Mouse (Mus musculus): ENCODE results near the gene Nol10.
A peak's percentile ranks its signal among the peaks of the same experiment; 100 is the strongest.

Gene Nol10

GRCm38 (mm10) chr12:17360650-17361049, 12.4 kb downstream of the Nol10 start:
- no peak for DNase-seq (ENCODE audit: extremely low read depth, insufficient read length, low spot score)

- no peak for DNase-seq (ENCODE audit: extremely low read depth, insufficient read length, low spot score)
Measured at GRCm38 (mm10) chr12:17362316-17362715, 14.1 kb downstream of the Nol10 start.

- peak; percentile 22 for DNase-seq (ENCODE audit: extremely low read depth, insufficient read length, low spot score)
Measured at GRCm38 (mm10) chr12:17366981-17367380, 18.7 kb downstream of the Nol10 start.

- no peak for DNase-seq (ENCODE audit: extremely low read depth, insufficient read length, low spot score)
Measured at GRCm38 (mm10) chr12:17369111-17369510, 20.9 kb downstream of the Nol10 start.

GRCm38 (mm10) chr12:17369551-17370325, 21.5 kb downstream of the Nol10 start:
- DNase-seq (ENCODE audit: extremely low read depth, insufficient read length, low spot score) = no peak

GRCm38 (mm10) chr12:17371589-17372235, 23.5 kb downstream of the Nol10 start:
- DNase-seq (ENCODE audit: extremely low read depth, insufficient read length, low spot score) = no peak

GRCm38 (mm10) chr12:17372696-17373095, 24.4 kb downstream of the Nol10 start:
- DNase-seq (ENCODE audit: extremely low read depth, insufficient read length, low spot score) = no peak

GRCm38 (mm10) chr12:17373470-17373975, 25.3 kb downstream of the Nol10 start:
- DNase-seq (ENCODE audit: extremely low read depth, insufficient read length, low spot score) = no peak

- DNase-seq (ENCODE audit: extremely low read depth, insufficient read length, low spot score) = no peak
Measured at GRCm38 (mm10) chr12:17375243-17375642, 27.0 kb downstream of the Nol10 start.

- peak; percentile 26 for DNase-seq (ENCODE audit: extremely low read depth, insufficient read length, low spot score)
Measured at GRCm38 (mm10) chr12:17376521-17376920, 28.3 kb downstream of the Nol10 start.

GRCm38 (mm10) chr12:17380991-17381390, 32.7 kb downstream of the Nol10 start:
- DNase-seq (ENCODE audit: extremely low read depth, insufficient read length, low spot score) = no peak

- no peak for DNase-seq (ENCODE audit: extremely low read depth, insufficient read length, low spot score)
Measured at GRCm38 (mm10) chr12:17382759-17383158, 34.5 kb downstream of the Nol10 start.

GRCm38 (mm10) chr12:17386896-17387295, 38.6 kb downstream of the Nol10 start:
- no peak for DNase-seq (ENCODE audit: extremely low read depth, insufficient read length, low spot score)

- no peak for DNase-seq (ENCODE audit: extremely low read depth, insufficient read length, low spot score)
Measured at GRCm38 (mm10) chr12:17387332-17388135, 39.3 kb downstream of the Nol10 start.

GRCm38 (mm10) chr12:17388136-17388437, 39.8 kb downstream of the Nol10 start:
- DNase-seq (ENCODE audit: extremely low read depth, insufficient read length, low spot score) = peak; percentile 76

- no peak for DNase-seq (ENCODE audit: extremely low read depth, insufficient read length, low spot score)
Measured at GRCm38 (mm10) chr12:17390036-17390435, 41.8 kb downstream of the Nol10 start.

- peak; percentile 26 for DNase-seq (ENCODE audit: extremely low read depth, insufficient read length, low spot score)
Measured at GRCm38 (mm10) chr12:17390510-17390909, 42.3 kb downstream of the Nol10 start.

GRCm38 (mm10) chr12:17393148-17393547, 44.9 kb downstream of the Nol10 start:
- no peak for DNase-seq (ENCODE audit: extremely low read depth, insufficient read length, low spot score)

- no peak for DNase-seq (ENCODE audit: extremely low read depth, insufficient read length, low spot score)
Measured at GRCm38 (mm10) chr12:17397150-17397549, 48.9 kb downstream of the Nol10 start.

- no peak for DNase-seq (ENCODE audit: extremely low read depth, insufficient read length, low spot score)
Measured at GRCm38 (mm10) chr12:17401419-17401818, 53.2 kb downstream of the Nol10 start.

GRCm38 (mm10) chr12:17402116-17402515, 53.9 kb downstream of the Nol10 start:
- no peak for DNase-seq (ENCODE audit: extremely low read depth, insufficient read length, low spot score)

Data from 3134 (cell line).